In genomic region chr7:98153345-98153744, GRCm38 (mm10) we compare ENCODE assay signal across 21 mouse cellular contexts. TPM values are rescaled to one million over a fixed set of nuclear protein-coding genes. Genes with fewer than 3 reads are reported as not detected.
A peak's percentile ranks its signal among the peaks of the same experiment; 100 is the strongest.
DNase-seq lines count a peak whose midpoint lies in the region; ATAC-seq and TF ChIP-seq lines count a peak whose summit lies in the region.
"Had no signal": no experiment of that assay in that cellular context is flagged by ENCODE, and none has a peak within 500 bp of the region (broad histone marks: within the 10 kb centered on the region; RNA-seq: fewer than 3 reads in every experiment).

No protein-coding gene starts in this region.

- H3K79me2 ChIP-seq in MEL (ENCODE audit: control insufficient read depth, insufficient read depth, low read length, poor library complexity): no peaks in the 10 kb centered on the region

- no peaks in the 10 kb centered on the region for H3K27me3 ChIP-seq in hindbrain, postnatal 0 days (ENCODE audit: insufficient read depth, low read length)
- peaks cover 12% of the 10 kb centered on the region; the same call in 1 of the 2 replicates for H3K27me3 ChIP-seq in hindbrain, embryonic 10.5 days (ENCODE audit: insufficient read depth, poor library complexity, severe bottlenecking)
- no peaks in the 10 kb centered on the region for H3K27me3 ChIP-seq in liver, embryonic 14.5 days (ENCODE audit: control insufficient read depth, insufficient read depth, low read length)
- no peaks in the 10 kb centered on the region for H3K27me3 ChIP-seq in liver, embryonic 12.5 days (replicated peaks)
- H3K27me3 ChIP-seq in MEL (ENCODE audit: control insufficient read depth in 1 of 2, insufficient read depth in 2 of 2, low read length in 2 of 2): no peaks in the 10 kb centered on the region
- H3K27me3 ChIP-seq: kidney, embryonic 15.5 days; limb, embryonic 15.5 days; midbrain, embryonic 13.5 days had no signal

- H3K4me3 ChIP-seq in hindbrain, postnatal 0 days (ENCODE audit: low read length): no peak overlapping the region
- no peak overlapping the region for H3K4me3 ChIP-seq in hindbrain, embryonic 10.5 days
- no peak overlapping the region for H3K4me3 ChIP-seq in liver, embryonic 14.5 days (ENCODE audit: insufficient read depth in 1 of 2, low read depth in 2 of 2, low read length in 2 of 2)
- no peak overlapping the region for H3K4me3 ChIP-seq in liver, embryonic 12.5 days
- H3K4me3 ChIP-seq in MEL (ENCODE audit: control insufficient read depth in 1 of 2, insufficient read depth in 1 of 2, low read depth in 2 of 2, low read length in 2 of 2): no peak overlapping the region
- H3K4me3 ChIP-seq: embryonic facial prominence, embryonic 10.5 days; hindbrain, embryonic 12.5 days; kidney, embryonic 15.5 days; limb, embryonic 15.5 days; midbrain, embryonic 13.5 days; myocyte had no signal

- no peak for ATAC-seq in hindbrain, postnatal 0 days
- ATAC-seq in liver, embryonic 14.5 days (ENCODE audit: insufficient read depth): no peak
- ATAC-seq in liver, embryonic 12.5 days: no peak
- ATAC-seq: inflammation-experienced regulatory T-cells, adult 6 months; midbrain, embryonic 13.5 days had no signal

- H3K9ac ChIP-seq in hindbrain, postnatal 0 days (replicated peaks; ENCODE audit: low read length): no peak overlapping the region
- no peak overlapping the region for H3K9ac ChIP-seq in liver, embryonic 14.5 days (replicated peaks)
- no peak overlapping the region for H3K9ac ChIP-seq in liver, embryonic 12.5 days
- no peak overlapping the region for H3K9ac ChIP-seq in MEL (ENCODE audit: control insufficient read depth, low read depth, low read length, poor library complexity, severe bottlenecking)
- H3K9ac ChIP-seq: hindbrain, embryonic 12.5 days; kidney, embryonic 15.5 days; limb, embryonic 15.5 days; midbrain, embryonic 13.5 days had no signal

- DNase-seq in hindbrain, postnatal 0 days (ENCODE audit: low spot score): no peak
- DNase-seq in hindbrain, embryonic 10.5 days (ENCODE audit: low spot score): no peak
- no peak for DNase-seq in liver, embryonic 14.5 days (ENCODE audit: low read depth in 3 of 3, low spot score in 3 of 3)
- DNase-seq in MEL (ENCODE audit: low read depth, low spot score) (no peak), ZHBTc4 (ENCODE audit: low read depth, low spot score) (peak; percentile 58)
- DNase-seq in adrenal gland, adult 18-20 months (ENCODE audit: low spot score in 2 of 2): no peak
- DNase-seq: adrenal gland, adult 2 months; cerebellum, adult 9-11 months; gastrocnemius, postnatal 25 days; layer of hippocampus, postnatal 36 days; thymus, postnatal 36 days had no signal

- WGBS in hindbrain, postnatal 0 days: 46% methylated on average over 3 of the region's 3 CpGs
- 32% methylated on average over 3 of the region's 3 CpGs for WGBS in hindbrain, embryonic 10.5 days
- 51% methylated on average over 3 of the region's 3 CpGs for WGBS in liver, embryonic 14.5 days (ENCODE audit: insufficient replicate concordance)
- 39% methylated on average over 3 of the region's 3 CpGs for WGBS in liver, embryonic 12.5 days (ENCODE audit: insufficient replicate concordance)

- no peaks in the 10 kb centered on the region for H3K9me3 ChIP-seq in hindbrain, postnatal 0 days (ENCODE audit: low read length)
- H3K9me3 ChIP-seq in hindbrain, embryonic 10.5 days: no peaks in the 10 kb centered on the region
- no peaks in the 10 kb centered on the region for H3K9me3 ChIP-seq in liver, embryonic 14.5 days (ENCODE audit: control insufficient read depth, low read length)
- no peaks in the 10 kb centered on the region for H3K9me3 ChIP-seq in liver, embryonic 12.5 days (replicated peaks)
- no peaks in the 10 kb centered on the region for H3K9me3 ChIP-seq in MEL (replicated peaks; ENCODE audit: insufficient read depth, low read length)
- H3K9me3 ChIP-seq: embryonic facial prominence, embryonic 10.5 days; hindbrain, embryonic 12.5 days; kidney, embryonic 15.5 days; limb, embryonic 15.5 days; midbrain, embryonic 13.5 days had no signal

- no peak overlapping the region for H3K27ac ChIP-seq in hindbrain, postnatal 0 days
- H3K27ac ChIP-seq in hindbrain, embryonic 10.5 days: no peak overlapping the region
- no peak overlapping the region for H3K27ac ChIP-seq in liver, embryonic 14.5 days
- no peak overlapping the region for H3K27ac ChIP-seq in liver, embryonic 12.5 days
- no peak overlapping the region for H3K27ac ChIP-seq in MEL (ENCODE audit: control insufficient read depth, low read depth, low read length)
- H3K27ac ChIP-seq: embryonic facial prominence, embryonic 10.5 days; kidney, embryonic 15.5 days; limb, embryonic 15.5 days; midbrain, embryonic 13.5 days had no signal

- no peak overlapping the region for H3K4me2 ChIP-seq in hindbrain, postnatal 0 days (ENCODE audit: low read depth, low read length)
- no peak overlapping the region for H3K4me2 ChIP-seq in liver, embryonic 14.5 days (ENCODE audit: low read depth)
- no peak overlapping the region for H3K4me2 ChIP-seq in liver, embryonic 12.5 days
- H3K4me2 ChIP-seq: hindbrain, embryonic 12.5 days; kidney, embryonic 15.5 days; limb, embryonic 15.5 days; midbrain, embryonic 13.5 days had no signal

- no peak for TF ChIP-seq POLR2A in MEL (IDR thresholded peaks at IDR 0.05; ENCODE audit: control insufficient read depth in 1 of 2, insufficient read depth in 1 of 2, low read depth in 1 of 2, low read length in 2 of 2, poor library complexity in 1 of 2)

- no peak for TF ChIP-seq EP300 in liver, embryonic 14.5 days (IDR thresholded peaks at IDR 0.05; ENCODE audit: low read depth)
- no peak for TF ChIP-seq EP300 in MEL (IDR thresholded peaks at IDR 0.05; ENCODE audit: low read depth in 1 of 2, low read length in 2 of 2)

- TF ChIP-seq RAD21 in MEL (IDR thresholded peaks at IDR 0.05; ENCODE audit: low read depth, low read length): no peak

- no peaks in the 10 kb centered on the region for H3K36me3 ChIP-seq in hindbrain, postnatal 0 days (ENCODE audit: insufficient read depth, low read length)
- no peaks in the 10 kb centered on the region for H3K36me3 ChIP-seq in hindbrain, embryonic 10.5 days
- peaks cover 17% of the 10 kb centered on the region; the same call in 1 of the 2 replicates for H3K36me3 ChIP-seq in liver, embryonic 14.5 days (replicated peaks; ENCODE audit: control insufficient read depth, insufficient read depth, low read depth)
- H3K36me3 ChIP-seq in liver, embryonic 12.5 days: peaks cover 67% of the 10 kb centered on the region
- peaks cover 0 to 7% of the 10 kb centered on the region in 2 experiments; a peak in 2 of 4 replicates for H3K36me3 ChIP-seq in MEL (ENCODE audit: control insufficient read depth in 1 of 2, insufficient read depth in 2 of 2, low read length in 2 of 2)
- H3K36me3 ChIP-seq: embryonic facial prominence, embryonic 10.5 days; hindbrain, embryonic 12.5 days; kidney, embryonic 15.5 days; limb, embryonic 15.5 days; midbrain, embryonic 13.5 days had no signal

- H3K4me1 ChIP-seq in hindbrain, postnatal 0 days (ENCODE audit: insufficient read depth, low read length): no peaks in the 10 kb centered on the region
- H3K4me1 ChIP-seq in hindbrain, embryonic 10.5 days (replicated peaks): peaks cover 68% of the 10 kb centered on the region
- peaks cover 27 to 30% of the 10 kb centered on the region in 2 experiments for H3K4me1 ChIP-seq in liver, embryonic 14.5 days (replicated peaks; ENCODE audit: control insufficient read depth in 2 of 2, insufficient read depth in 2 of 2, low read length in 1 of 2)
- peaks cover 81% of the 10 kb centered on the region for H3K4me1 ChIP-seq in liver, embryonic 12.5 days
- H3K4me1 ChIP-seq in MEL (ENCODE audit: control insufficient read depth in 1 of 2, insufficient read depth in 2 of 2, low read length in 2 of 2): peaks cover 0 to 20% of the 10 kb centered on the region in 2 experiments; a peak in 3 of 4 replicates

- TF ChIP-seq CTCF in hindbrain, postnatal 0 days (IDR thresholded peaks at IDR 0.05; ENCODE audit: low read depth): peak; percentile 44
- TF ChIP-seq CTCF in liver, embryonic 14.5 days (IDR thresholded peaks at IDR 0.05; ENCODE audit: low read depth): peak; percentile 48
- peak; percentile 8 to 42 (median 27); a peak in 5 of 6 replicates for TF ChIP-seq CTCF in MEL (IDR thresholded peaks at IDR 0.05 in 2 of 3, conservative IDR thresholded peaks at IDR 0.05 in 1 of 3; ENCODE audit: control insufficient read depth in 1 of 3, insufficient read depth in 1 of 3, low read depth in 2 of 3, low read length in 3 of 3, poor library complexity in 1 of 3, severe bottlenecking in 1 of 3)

RNA-seq across cellular contexts. Expression of gene Omp, which starts 8.0 kb away (rescaled TPM):
- total RNA-seq in hindbrain, postnatal 0 days (2014; rRNA removed): 0.07 and 0.47 TPM in 2 replicates
- 0.48 and 0.49 TPM in 2 replicates for polyA plus RNA-seq in hindbrain, postnatal 0 days (2015; fragmentation: Nextera tagmentation; extraction: Ambion mirVana)
- 0.07 and 0.13 TPM in 2 replicates for polyA plus RNA-seq in hindbrain, embryonic 10.5 days (2016; fragmentation: Nextera tagmentation; extraction: Ambion mirVana)
- 0.61 and 0.63 TPM in 2 replicates for polyA plus RNA-seq in liver, embryonic 14.5 days (2012; rRNA removed)
- 0.24 and 0.44 TPM in 2 replicates for polyA plus RNA-seq in liver, embryonic 14.5 days (2014; fragmentation: Nextera tagmentation; extraction: Ambion mirVana)
- polyA plus RNA-seq in liver, embryonic 12.5 days (2016; fragmentation: Nextera tagmentation; extraction: Ambion mirVana): 0.89 TPM in 2 replicates
- total RNA-seq in MEL (2012; rRNA removed): 0.08 TPM in 1 of 2 replicates, not detected in the other
- under 1 TPM in 1 of 2 experiments, not detected in 1; 0.07 TPM for polyA plus RNA-seq in MEL (2012; ENCODE audit: insufficient read depth in 1 of 2, insufficient read length in 2 of 2, low read depth in 1 of 2, low replicate concordance in 2 of 2, missing spikeins in 1 of 2)
- total RNA-seq in adrenal gland, adult 18-20 months (2021): 1 to 10 TPM in 1 of 2 experiments, not detected in 1; 4.4 TPM
- total RNA-seq: megakaryocyte, adult 5-6 weeks had no signal
- polyA plus RNA-seq: embryonic facial prominence, embryonic 10.5 days; forebrain, embryonic 11.5 days; inflammation-experienced regulatory T-cells, adult 6 months had no signal

RNA-seq across cellular contexts. Expression of gene Capn5, which starts 24.7 kb away (rescaled TPM):
- total RNA-seq in hindbrain, postnatal 0 days (2014; rRNA removed): 48.5 and 59.0 TPM in 2 replicates
- polyA plus RNA-seq in hindbrain, postnatal 0 days (2015; fragmentation: Nextera tagmentation; extraction: Ambion mirVana): 20.2 and 23.0 TPM in 2 replicates
- 5.6 and 9.9 TPM in 2 replicates for polyA plus RNA-seq in hindbrain, embryonic 10.5 days (2016; fragmentation: Nextera tagmentation; extraction: Ambion mirVana)
- polyA plus RNA-seq in liver, embryonic 14.5 days (2012; rRNA removed): 13.1 and 13.2 TPM in 2 replicates
- polyA plus RNA-seq in liver, embryonic 14.5 days (2014; fragmentation: Nextera tagmentation; extraction: Ambion mirVana): 8.9 and 9.8 TPM in 2 replicates
- polyA plus RNA-seq in liver, embryonic 12.5 days (2016; fragmentation: Nextera tagmentation; extraction: Ambion mirVana): 20.0 and 23.5 TPM in 2 replicates
- total RNA-seq in MEL (2012; rRNA removed): 0.04 and 0.26 TPM in 2 replicates
- under 1 TPM in 1 of 2 experiments, not detected in 1; 0.54 TPM for polyA plus RNA-seq in MEL (2012; ENCODE audit: insufficient read depth in 1 of 2, insufficient read length in 2 of 2, low read depth in 1 of 2, low replicate concordance in 2 of 2, missing spikeins in 1 of 2)
- 1 to 10 TPM; 4.2 to 4.6 TPM for total RNA-seq in adrenal gland, adult 18-20 months (2021)

RNA-seq across cellular contexts. Expression of gene Myo7a, which starts 34.0 kb away (rescaled TPM):
- total RNA-seq in hindbrain, postnatal 0 days (2014; rRNA removed): 42.1 and 50.8 TPM in 2 replicates
- 10.7 and 11.9 TPM in 2 replicates for polyA plus RNA-seq in hindbrain, postnatal 0 days (2015; fragmentation: Nextera tagmentation; extraction: Ambion mirVana)
- polyA plus RNA-seq in hindbrain, embryonic 10.5 days (2016; fragmentation: Nextera tagmentation; extraction: Ambion mirVana): 17.3 and 21.2 TPM in 2 replicates
- polyA plus RNA-seq in liver, embryonic 14.5 days (2012; rRNA removed): 10.3 and 10.4 TPM in 2 replicates
- 6.6 and 7.3 TPM in 2 replicates for polyA plus RNA-seq in liver, embryonic 14.5 days (2014; fragmentation: Nextera tagmentation; extraction: Ambion mirVana)
- 14.4 TPM in 2 replicates for polyA plus RNA-seq in liver, embryonic 12.5 days (2016; fragmentation: Nextera tagmentation; extraction: Ambion mirVana)
- 1.3 and 1.4 TPM in 2 replicates for total RNA-seq in MEL (2012; rRNA removed)
- 1 to 10 TPM in 1 of 2 experiments, not detected in 1; 7.5 TPM for polyA plus RNA-seq in MEL (2012; ENCODE audit: insufficient read depth in 1 of 2, insufficient read length in 2 of 2, low read depth in 1 of 2, low replicate concordance in 2 of 2, missing spikeins in 1 of 2)
- 100 to 1,000 TPM; 117 to 127 TPM for total RNA-seq in adrenal gland, adult 18-20 months (2021)

RNA-seq across cellular contexts. Expression of gene B3gnt6, which starts 45.9 kb away (rescaled TPM):
- total RNA-seq in hindbrain, postnatal 0 days (2014; rRNA removed): 1.2 and 1.5 TPM in 2 replicates
- 0.76 and 1.2 TPM in 2 replicates for polyA plus RNA-seq in hindbrain, postnatal 0 days (2015; fragmentation: Nextera tagmentation; extraction: Ambion mirVana)
- 0.10 TPM in 1 of 2 replicates, not detected in the other for polyA plus RNA-seq in hindbrain, embryonic 10.5 days (2016; fragmentation: Nextera tagmentation; extraction: Ambion mirVana)
- polyA plus RNA-seq in liver, embryonic 14.5 days (2012; rRNA removed): 0.03 and 0.08 TPM in 2 replicates
- polyA plus RNA-seq in liver, embryonic 14.5 days (2014; fragmentation: Nextera tagmentation; extraction: Ambion mirVana): 0.05 TPM in 1 of 2 replicates, not detected in the other
- polyA plus RNA-seq in liver, embryonic 12.5 days (2016; fragmentation: Nextera tagmentation; extraction: Ambion mirVana): not detected in 2 replicates
- total RNA-seq in MEL (2012; rRNA removed): 0.12 TPM in 1 of 2 replicates, not detected in the other
- polyA plus RNA-seq in MEL (2012; ENCODE audit: insufficient read depth in 1 of 2, insufficient read length in 2 of 2, low read depth in 1 of 2, low replicate concordance in 2 of 2, missing spikeins in 1 of 2): under 1 TPM in 1 of 2 experiments, not detected in 1; 0.08 TPM
- 1 to 10 TPM in 1 of 2 experiments, not detected in 1; 2.8 TPM for total RNA-seq in adrenal gland, adult 18-20 months (2021)
- total RNA-seq: gastrocnemius, postnatal 25 days had no signal
- polyA plus RNA-seq: embryonic facial prominence, embryonic 10.5 days; forebrain, embryonic 11.5 days; limb, embryonic 15.5 days had no signal
